Mouse (Mus musculus) T-helper 2 cell (primary cell): ENCODE measurements at regions not wholly inside any gene's neighbourhood (a gene's known extent, or its start where the extent isn't known, plus 50 kb on each side); places are given as distances from the start of the nearest gene placed in this dataset.

ENCODE experiments used
- in situ Hi-C: fragments of 300-600 bp; cut with MboI, MseI; formaldehyde crosslinking; loops from one replicate; pipeline ENCODE4 v1.15.1; 2025; ENCODE audit warnings: high pct_unique_total_duplicates

DNA sequence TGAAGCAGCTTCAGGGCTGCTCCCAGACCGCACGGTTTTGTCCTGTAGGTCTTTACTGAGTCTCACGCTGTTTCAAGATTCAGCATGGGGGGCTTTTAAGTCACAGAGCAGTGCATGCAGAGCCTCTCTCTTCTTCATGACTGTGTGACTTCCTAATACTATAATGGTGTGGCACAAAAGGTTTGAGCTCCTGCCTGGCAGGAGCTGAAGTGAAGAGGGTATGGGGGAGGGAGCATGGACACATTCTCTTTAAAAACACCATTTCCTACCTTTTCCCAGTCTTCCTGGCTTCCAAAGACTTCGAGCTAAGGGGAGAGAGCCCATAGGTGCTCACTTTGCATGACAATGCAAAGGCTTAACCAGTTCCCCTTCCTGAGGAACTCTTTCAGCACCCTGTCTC is 934.9 kb upstream of the Gm5150 start:
- in situ Hi-C loops, result no loop called here

DNA sequence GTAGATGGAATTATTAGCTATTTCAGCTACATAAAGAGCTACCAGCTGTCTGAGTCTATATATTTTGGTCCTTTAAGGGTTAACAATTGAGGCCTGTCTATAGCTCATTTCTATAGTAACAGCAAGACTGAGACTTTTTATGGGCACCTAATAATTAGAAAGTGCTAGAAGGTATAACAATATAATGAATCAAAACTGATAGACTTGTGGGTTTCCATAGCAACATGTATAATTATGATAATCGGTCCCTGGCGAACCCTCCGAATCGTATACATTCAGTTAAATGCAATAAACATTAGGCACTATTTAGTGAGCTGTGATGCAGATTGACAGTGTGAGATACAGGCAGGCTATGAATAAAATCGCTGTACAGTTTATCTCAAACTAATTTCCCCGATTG is 933.3 kb upstream of the Gm5150 start:
- in situ Hi-C loops, result no loop called here

DNA sequence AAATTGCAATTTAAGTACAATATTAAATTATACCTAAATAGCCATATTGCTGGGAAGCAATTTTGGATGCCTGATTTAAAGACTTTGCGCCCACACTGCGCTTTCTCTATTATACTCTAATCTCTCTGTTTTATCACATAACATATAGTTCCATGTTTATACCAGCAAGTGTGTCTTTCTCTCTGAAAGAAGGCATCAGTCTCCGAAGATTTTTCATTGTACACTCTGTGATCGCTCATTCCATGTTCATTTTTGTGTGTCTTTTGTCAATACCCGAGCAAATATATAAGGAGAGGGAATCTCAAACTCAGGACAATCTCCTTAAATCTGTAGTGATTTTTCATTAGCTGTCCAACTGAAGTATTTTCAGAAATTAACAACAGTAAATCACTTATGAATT is 932.9 kb upstream of the Gm5150 start:
- in situ Hi-C loops, result no loop called here

DNA sequence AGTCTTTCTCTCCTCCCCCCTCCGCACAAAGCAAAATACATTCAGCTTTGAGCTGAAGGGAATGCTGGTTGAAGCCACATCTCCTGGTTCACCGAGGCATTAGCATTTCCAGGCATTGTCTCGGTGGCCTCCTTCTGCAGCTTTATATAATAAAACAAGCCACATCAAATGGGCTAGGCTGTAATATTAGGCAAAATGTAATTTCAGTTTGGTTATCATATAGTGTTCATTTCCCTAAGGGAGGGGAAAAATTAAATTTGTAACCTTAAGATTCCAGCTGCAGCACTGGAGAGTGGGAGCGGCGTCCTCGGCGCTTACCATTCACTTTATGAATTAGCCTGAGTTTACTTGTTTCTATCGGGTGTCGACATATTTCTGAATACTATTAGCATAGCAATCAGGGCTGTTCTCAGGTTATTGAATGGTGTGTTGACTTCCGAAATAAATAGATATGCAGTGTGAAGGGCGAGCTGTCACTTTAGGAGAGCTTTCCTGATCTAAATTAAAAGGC is 932.3 kb upstream of the Gm5150 start:
- in situ Hi-C loops, result no loop called here

DNA sequence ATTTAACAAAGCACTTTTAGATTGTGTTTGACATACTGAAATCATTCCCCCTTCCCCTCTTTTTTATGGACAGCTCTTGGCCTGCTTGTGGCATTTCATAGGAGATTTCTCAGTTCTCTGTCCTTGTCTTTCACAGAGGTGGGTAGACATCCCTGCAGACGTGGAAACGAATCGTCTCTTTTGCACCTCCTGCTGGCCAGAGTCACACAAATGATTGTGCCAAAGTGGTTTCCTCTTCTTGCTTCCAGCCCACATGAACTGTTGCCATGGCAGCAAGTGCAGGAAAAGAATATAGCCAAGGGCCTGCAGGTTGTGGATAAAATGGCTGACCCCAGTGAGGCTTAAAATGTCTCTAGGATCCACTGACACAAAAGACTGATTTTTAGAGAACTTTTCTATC is 924.1 kb upstream of the Gm5150 start:
- in situ Hi-C loops, result no loop called here

DNA sequence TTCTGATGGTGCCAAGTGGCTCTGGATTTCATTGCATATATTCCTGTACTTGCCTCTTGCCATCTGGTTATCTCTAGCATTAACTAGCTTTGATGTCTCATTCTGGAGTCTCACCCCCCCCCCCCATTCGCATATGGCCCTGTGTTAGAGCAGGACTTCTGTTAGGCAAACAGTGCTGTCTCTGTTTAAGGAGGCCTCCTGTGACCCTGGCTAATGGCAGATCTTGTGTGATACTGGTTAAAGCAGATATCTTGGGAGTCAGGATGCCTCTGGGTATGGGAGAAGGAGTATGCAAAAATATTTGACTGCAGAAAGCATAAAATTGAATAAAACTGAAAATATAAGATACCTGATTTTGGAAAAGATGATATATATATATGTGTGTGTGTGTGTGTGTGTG is 923.6 kb upstream of the Gm5150 start:
- in situ Hi-C loops, result no loop called here

DNA sequence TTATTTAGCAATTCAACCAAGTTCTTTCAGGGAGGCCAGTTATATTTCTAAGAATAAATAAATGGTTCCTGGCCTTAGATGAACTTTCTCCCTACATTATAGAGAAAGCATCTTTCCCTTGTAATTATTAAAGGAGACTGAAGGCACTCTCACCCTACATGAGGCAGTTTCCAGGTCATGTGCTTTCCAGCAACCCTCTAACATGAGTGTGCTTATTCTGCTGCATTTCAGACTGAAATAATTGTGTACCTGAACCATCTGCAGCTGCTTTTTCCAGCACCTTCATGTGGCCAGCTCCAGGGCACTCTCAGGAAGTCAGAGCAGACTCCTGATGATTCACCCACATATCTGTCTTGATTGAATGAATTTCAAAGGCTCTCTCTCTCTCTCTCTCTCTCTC is 917.8 kb upstream of the Gm5150 start:
- in situ Hi-C loops, result no loop called here

DNA sequence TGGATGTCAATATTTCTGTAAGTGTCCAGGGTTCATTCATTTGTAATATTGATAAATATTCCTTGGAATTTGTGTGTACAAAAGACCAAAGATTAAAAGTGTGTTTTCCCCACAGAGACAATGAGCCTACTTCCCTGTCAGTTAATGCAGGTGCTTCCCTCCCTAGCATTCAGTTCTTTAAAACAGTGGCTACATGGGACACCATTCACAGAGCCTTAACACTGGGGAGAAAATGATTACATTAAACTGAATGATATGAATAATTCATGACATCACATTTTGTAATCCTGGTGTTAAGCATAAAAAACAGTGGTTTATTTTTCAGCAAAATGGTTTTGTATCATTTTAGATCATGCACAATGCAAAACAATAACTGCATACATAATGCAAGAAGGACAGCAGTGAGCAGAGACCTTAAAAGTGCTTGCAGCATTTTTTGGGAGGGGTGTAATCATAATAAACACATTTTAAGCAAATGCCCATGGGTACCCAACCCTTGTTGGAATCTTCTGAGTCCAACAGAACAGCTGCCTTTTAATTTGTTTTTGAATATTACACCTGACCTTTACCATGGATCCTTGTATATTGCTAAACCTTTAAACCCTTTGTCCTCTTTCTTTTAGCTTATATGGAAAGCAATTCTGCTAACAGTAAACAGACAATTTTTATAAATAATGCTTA is 917.1 kb upstream of the Gm5150 start:
- in situ Hi-C loops, result no loop called here

DNA sequence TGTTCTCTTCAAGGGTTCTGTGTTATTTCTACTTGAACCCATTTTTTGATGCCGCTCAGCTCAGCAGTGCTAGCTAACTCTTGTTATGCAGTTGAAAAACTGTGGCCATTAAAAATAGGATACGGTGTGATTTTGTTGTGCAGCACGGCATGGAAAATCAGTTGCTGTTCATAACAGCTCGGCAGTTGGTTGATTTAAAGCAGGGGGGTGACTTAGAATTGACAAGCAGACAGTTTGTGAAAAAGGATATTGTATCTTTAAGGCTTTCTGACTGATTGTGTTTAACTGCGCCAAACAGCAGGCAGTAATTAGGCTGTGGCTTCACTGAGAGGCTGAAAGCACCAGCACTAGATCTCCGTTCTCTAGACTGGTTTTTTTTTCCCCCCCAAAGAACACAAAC is 915.1 kb upstream of the Gm5150 start:
- in situ Hi-C loops, result no loop called here

DNA sequence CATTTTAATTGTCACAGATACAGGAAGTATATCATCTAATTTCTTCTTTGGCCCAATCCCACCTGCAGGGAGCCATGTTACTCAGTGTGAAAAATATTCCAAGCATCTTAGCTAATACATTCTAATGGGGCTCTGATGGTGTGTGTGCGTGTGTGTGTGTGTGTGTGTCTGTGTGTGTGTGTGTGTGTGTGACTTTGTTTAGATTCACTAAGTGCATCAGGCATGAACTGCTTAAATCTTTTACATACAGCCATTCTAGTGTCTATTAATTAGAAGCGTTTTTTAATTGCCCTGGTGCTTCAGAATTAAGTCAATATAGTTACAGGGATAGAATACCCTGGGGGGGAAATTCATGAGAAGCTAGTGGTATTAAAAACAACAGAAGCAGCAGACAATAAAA is 912.1 kb upstream of the Gm5150 start:
- in situ Hi-C loops, result loop anchor here (10.0 kb wide), 1 partner anchor 1586 kb away; no protein-coding TSS in a partner anchor

DNA sequence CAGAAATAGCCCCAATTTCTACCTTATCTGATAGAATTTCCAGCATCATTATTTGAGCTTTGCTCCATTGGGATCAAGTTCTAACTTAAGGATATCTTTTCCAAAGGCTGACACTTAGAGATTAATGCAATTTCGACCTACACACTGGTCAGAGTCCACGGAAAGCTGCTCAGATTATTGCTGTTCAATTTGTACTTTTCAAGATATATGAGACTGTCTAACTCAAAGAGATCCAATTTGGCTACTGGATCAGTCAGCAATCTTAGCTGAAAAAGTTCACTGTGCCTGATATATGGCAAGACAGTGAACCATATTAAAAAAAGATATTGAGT is 909.8 kb upstream of the Gm5150 start:
- in situ Hi-C loops, result loop anchor here (10.0 kb wide), 1 partner anchor 1589 kb away; no protein-coding TSS in a partner anchor

DNA sequence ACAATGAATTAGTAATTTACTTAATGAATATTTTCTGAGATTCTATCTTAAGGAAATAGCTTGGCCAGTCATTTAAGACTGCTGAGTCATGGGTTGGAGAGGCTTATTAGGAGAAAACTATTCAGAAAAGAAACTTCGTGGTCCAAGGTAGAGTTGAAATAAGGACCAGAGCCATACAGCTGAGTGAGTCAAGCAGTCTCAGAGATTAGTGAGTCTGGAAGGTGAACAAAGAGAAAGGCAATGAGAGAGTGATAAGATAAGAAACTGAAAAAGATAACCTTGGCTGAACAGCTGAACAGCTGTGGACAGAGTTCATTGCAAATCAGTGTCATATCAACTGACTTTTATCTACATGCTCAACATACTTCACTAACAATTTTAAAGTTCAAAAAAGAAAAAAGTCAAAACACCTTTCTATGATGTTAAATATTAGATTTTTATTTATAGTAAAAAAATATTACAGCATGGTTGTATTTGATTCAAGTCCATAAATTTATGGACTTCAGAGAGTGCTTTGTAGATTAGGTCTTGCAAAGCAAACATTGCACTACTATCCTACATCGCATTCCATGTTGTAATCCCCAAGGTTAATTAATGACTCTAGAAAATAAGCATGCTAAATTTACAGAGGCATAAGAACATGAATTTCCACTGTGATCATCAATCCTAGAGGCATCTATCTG is 909.3 kb upstream of the Gm5150 start:
- in situ Hi-C loops, result loop anchor here (10.0 kb wide), 1 partner anchor 1589 kb away; no protein-coding TSS in a partner anchor

DNA sequence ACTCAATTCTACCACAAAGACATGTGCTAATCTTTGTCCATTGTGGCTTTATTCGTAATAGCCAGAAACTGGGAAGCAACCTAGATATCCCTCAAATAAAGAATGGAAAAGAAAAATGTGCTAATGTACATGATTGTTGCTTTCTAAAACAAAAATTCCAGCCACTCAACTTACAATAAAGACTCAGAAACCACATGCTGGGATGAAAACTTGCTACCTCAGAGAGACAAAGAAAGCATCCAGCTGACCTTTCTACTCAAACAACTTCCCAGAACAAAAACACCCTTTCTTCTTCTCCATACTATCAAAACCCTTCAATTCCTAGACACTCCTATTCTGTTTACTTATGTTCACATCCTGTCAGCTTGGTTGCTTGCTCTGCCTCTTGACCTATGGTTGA is 881.9 kb upstream of the Gm5150 start:
- in situ Hi-C loops, result no loop called here

DNA sequence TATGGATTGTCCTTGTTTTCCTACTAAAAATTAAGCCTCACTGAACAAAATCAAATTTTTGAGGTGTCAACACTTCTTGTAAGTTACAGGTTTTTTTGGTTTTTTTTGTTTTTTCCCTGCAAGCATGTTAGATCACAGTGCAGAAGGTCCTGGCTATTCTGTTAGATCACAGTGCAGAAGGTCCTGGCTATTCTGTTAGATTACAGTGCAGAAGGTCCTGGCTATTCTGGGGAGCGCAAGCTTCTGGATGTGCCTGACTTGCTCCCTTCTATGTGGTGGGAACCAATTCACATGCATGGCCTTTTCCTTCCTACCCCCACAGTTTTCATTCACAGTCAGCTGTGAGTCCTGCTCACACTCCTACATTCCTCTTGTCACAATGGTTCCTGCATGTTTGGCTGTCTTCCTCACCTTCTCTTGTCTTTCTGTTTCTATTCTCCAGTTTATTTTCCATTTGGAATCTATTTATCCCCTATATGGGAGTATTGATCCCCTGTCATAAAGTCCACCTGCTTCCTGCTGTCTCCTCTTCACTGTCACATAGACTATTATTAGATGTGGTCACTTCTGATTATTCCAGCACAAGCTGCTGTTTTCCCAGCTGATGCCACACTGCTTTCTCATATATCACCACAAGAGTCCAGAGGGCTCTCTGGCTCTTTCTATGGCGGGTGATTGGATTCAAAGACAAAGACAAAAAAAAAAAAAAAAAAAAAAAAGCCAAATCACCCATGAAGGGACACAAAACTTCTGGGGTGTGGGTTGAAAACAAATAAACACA is 866.3 kb upstream of the Gm5150 start:
- in situ Hi-C loops, result no loop called here

DNA sequence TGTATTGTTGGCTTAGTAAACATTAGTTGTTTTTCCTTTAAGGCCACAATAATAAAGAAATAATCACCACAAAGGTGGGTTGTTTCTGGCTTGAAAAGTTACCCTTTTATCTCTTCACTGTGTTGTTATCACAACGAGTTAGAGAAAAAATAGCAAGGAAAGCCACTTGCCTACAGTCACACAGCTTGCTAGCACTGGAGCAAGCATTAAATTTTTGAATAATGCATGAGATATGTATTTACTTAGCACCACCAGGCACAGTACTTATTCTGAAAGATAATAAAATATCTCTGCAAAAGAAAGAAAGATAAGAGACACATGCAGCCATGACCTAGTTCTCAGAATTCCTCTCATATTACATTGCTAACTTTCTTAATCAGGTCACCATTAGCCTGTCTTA is 853.8 kb upstream of the Gm5150 start:
- in situ Hi-C loops, result no loop called here

DNA sequence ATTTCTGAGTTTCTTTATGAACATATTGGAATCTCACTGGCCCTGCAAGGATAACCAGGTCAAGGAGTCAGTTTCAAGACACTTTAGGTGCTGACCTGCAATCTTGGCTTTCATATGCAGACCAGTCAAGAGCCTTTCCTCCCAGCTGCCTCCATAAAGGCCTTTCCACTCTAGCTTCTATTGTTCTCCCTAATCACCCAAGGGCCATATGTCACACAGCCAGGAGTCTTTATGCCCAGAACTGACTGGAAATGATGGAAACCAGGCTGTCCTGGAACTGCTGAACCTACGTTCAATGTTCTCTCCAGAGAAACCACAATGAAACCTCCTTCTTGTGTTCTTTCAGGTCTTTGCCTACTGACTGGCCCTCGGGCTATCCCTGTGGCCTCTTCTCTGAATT is 852.7 kb upstream of the Gm5150 start:
- in situ Hi-C loops, result no loop called here

DNA sequence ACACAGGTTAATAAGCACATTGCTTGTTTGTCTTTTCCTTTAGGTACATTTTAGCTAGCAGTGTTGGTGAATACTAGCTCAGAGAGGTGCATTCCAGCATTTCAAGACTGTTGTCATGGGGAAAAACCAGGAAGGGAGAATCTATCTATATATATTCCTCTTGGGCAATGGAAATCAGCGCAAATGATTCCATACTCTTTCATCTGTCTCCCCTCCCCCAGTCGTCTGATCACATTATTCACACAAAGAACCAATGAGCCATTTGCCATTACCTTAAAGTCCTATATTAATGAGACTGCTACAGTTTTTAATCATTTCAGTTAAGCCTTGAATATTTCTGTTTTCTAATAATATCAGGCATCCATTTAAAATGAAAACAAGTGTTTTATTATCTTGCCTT is 849.0 kb upstream of the Gm5150 start:
- in situ Hi-C loops, result no loop called here

DNA sequence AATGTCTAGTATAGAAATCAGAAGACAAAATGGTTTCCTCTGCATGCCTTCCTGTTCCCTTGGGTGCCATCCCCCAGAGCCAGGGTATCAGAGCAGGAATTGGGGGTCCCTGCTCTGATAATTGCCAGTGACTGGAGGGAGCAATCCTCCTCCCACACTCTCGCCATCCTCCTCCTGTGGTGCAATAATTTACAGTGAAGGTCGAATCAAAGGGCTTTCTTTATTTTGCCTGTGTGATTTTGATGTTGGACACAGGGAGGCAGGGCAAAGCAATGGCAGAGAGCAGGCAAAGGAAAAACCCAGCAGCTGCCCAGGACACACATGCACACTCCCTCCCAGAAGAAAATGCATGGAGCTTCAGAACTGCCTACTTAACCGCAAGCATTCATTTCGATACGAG is 847.8 kb upstream of the Gm5150 start:
- in situ Hi-C loops, result no loop called here

DNA sequence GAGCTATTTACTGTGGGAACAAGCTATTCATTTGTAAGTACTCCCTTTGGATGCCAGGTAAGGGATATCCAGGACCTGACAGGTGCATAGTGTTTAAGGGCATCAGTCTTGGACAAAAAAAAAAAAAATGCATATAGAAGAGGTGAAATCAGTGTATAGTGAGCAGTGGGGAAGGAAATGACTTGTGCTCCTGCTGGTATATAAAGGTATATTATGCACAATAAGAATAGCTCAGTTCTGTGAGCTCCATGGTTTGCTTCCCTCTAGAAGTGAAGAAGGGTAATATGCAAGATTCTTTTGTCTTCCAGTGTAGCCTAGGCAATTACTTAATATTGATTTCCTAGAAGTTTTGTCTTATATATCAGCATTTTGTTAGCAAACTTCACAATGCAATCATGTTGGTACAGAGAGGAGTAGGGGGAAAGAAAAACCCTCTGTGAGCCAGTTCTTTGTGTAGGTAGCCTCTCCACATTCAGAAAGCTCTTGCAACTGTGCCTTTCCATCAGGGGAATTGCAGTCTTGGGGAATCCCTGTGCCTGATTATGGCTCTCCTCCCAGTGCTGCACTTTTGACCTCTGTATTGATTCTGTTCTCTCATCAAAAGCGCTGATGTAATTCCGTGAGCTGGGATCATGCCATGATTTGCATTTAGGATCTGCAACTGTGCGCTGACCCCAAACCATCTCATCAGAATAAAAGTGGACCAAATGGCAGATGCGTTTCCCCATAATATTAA is 840.7 kb upstream of the Gm5150 start:
- in situ Hi-C loops, result no loop called here

DNA sequence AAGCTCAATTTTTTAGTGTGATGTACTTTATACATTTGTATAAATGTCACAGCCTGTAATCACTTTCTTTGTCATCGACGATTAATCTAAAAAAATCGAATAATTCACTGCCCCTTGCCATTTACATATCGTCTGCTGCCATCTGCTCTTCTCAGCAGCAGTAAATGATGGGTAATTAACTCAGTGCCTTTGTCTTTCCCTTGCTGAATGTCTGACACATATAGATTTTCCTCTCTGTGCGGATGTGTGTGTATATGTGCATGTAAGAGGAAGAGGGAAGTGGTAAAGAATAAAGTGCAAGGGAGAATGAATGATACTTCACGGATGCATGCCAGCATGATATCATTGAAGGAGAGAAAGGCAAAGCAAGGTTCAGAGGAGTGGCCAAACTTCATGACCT is 814.3 kb upstream of the Gm5150 start:
- in situ Hi-C loops, result no loop called here

DNA sequence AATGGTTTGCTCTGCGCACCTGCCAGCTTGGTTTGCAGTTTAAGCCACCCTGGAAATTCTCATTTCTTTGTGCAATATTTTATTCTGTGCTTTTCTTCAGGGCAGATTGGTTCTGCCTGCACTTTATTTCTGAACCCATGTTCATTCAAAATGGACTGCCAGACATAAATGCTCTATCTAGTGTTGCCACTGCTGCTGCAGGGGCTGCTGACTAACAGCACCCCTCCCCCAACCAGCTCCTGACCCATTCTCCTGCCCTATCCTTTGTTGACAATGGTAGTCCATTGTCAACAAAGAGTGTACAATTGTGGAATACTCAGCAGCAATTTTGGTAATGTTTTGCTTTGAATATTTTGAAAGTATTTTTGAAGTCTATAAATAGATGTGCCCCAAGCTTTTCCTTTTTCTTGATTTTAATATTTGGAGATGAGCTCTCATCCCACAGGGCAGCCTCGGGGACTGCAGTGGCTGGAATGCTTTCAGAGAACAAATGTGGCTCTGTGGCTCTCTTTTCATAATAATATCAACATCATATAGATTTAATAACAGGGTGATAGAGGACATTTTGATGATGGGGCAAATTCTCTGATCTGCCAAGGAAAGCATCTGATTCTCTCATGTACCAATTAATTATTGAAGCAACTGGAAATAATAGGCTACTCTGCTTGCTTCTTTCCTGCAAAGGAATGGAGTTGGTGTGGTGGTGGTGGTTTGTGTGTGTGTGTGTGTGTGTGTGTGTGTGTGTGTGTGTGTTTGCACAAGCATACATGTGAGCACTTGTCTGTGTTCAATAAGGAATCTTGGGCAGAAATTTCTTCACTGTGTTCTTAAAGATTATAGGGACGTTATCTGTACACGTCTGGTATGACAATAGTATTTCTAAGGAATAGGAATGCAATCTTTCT is 813.2 kb upstream of the Gm5150 start:
- in situ Hi-C loops, result no loop called here
